In the genomic region with DNA sequence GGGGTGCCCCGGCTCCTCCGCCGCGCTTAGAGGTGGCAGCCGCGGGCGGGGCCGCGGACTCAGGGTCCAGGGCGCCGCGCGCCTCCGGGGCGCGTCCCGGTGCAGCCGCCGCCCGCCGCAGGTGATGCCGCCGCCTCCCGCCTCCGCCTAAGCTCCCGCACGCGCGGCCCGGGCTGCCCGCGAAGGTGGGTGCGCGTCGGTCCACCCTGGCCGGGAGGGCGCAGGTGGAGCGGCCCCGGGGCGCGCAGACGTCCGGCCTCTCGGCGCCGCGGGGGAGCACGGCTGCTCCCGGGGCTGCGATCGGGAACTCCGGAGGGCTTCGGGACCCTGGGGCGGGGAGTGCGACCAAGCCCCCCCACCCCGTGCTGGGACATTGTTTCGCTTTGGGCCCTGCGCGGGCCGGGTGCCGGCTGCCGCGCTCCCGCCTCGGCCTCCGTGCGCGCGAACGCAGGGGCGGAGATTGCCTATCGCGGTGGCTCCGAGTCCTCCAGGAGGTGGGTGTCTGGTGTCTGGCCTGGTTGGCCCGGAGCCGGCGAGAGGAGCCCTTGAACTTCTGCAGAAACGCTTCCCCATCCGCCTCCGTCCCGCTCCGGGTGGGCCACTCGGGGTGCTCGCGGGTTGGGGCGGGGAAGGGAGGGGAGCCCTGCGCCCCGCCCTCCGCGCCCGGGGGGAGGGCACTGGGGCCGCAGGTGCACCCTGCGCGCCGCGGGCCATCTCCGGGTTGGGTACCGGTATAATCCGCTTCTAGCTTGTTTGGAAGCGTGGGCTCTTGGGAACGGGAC, we compare ENCODE assay signal across 8 mouse cellular contexts. TPM values are rescaled to one million over a fixed set of nuclear protein-coding genes. Genes with fewer than 3 reads are reported as not detected.
DNase-seq lines count a peak whose midpoint lies in the region; ATAC-seq and TF ChIP-seq lines count a peak whose summit lies in the region.

No protein-coding gene starts in this region.

- H3K79me2 ChIP-seq in heart, adult 2 months (replicated peaks; ENCODE audit: control insufficient read depth, insufficient read depth, low read length): no peaks in the 10 kb centered on the region

- no peak for TF ChIP-seq POLR2A in heart, adult 2 months (IDR thresholded peaks at IDR 0.05; ENCODE audit: insufficient read depth, low read depth, low read length)
- TF ChIP-seq POLR2A in kidney, adult 2 months (IDR thresholded peaks at IDR 0.05; ENCODE audit: low read depth, low read length): no peak
- no peak for TF ChIP-seq POLR2A in limb, embryonic 14.5 days (IDR thresholded peaks at IDR 0.05; ENCODE audit: borderline replicate concordance, extremely low read depth, insufficient read depth, insufficient read length)

- peak overlapping the region; percentile 90 for H3K27ac ChIP-seq in embryonic facial prominence, embryonic 13.5 days
- H3K27ac ChIP-seq in heart, adult 2 months: peak overlapping the region; percentile 92
- H3K27ac ChIP-seq in kidney, adult 2 months (ENCODE audit: insufficient read depth, low read depth, low read length): peak overlapping the region; percentile 93
- H3K27ac ChIP-seq in limb, embryonic 14.5 days (replicated peaks; ENCODE audit: low read depth, low read length): peak overlapping the region; percentile 68
- peak overlapping the region; percentile 94 for H3K27ac ChIP-seq in midbrain, embryonic 15.5 days

- no peaks in the 10 kb centered on the region for H3K9me3 ChIP-seq in embryonic facial prominence, embryonic 13.5 days
- no peaks in the 10 kb centered on the region for H3K9me3 ChIP-seq in limb, embryonic 14.5 days (ENCODE audit: control insufficient read depth, low read length)
- H3K9me3 ChIP-seq in midbrain, embryonic 15.5 days: no peaks in the 10 kb centered on the region

- peak; percentile 61 for DNase-seq in 3T3-L1 (ENCODE audit: low read depth, low spot score)
- DNase-seq in adrenal gland, postnatal 25 days: peak; percentile 90
- DNase-seq in heart, adult 2 months: peak; percentile 83 to 88
- peak; percentile 93 for DNase-seq in kidney, adult 2 months
- DNase-seq in limb, embryonic 14.5 days (ENCODE audit: low spot score): peak; percentile 44
- peak; percentile 70 for DNase-seq in spleen, adult 12 weeks (ENCODE audit: low spot score)

- H3K4me2 ChIP-seq in embryonic facial prominence, embryonic 13.5 days: peak overlapping the region; percentile 91
- peak overlapping the region; percentile 96 for H3K4me2 ChIP-seq in limb, embryonic 14.5 days (replicated peaks; ENCODE audit: low read depth, low read length, severe bottlenecking)
- peak overlapping the region; percentile 79 for H3K4me2 ChIP-seq in midbrain, embryonic 15.5 days

- TF ChIP-seq CTCF in heart, adult 2 months (IDR thresholded peaks at IDR 0.05): no peak; the same call in 1 of the 2 replicates
- TF ChIP-seq CTCF in kidney, adult 2 months (conservative IDR thresholded peaks at IDR 0.05; ENCODE audit: insufficient read depth, insufficient read length, low read depth, low read length): no peak

- peak; percentile 53 for ATAC-seq in embryonic facial prominence, embryonic 13.5 days (ENCODE audit: insufficient number of reproducible peaks, insufficient read depth, low FRiP score, low TSS enrichment, low read depth)
- ATAC-seq in limb, embryonic 14.5 days (ENCODE audit: low FRiP score, low read depth): peak; percentile 42
- peak; percentile 71 for ATAC-seq in midbrain, embryonic 15.5 days (replicated peaks)

- peaks cover 49% of the 10 kb centered on the region for H3K4me1 ChIP-seq in embryonic facial prominence, embryonic 13.5 days
- H3K4me1 ChIP-seq in heart, adult 2 months (ENCODE audit: control insufficient read depth, insufficient read depth, low read length): peaks cover 4% of the 10 kb centered on the region
- peaks cover 17% of the 10 kb centered on the region; the same call in 1 of the 2 replicates for H3K4me1 ChIP-seq in kidney, adult 2 months (ENCODE audit: control insufficient read depth, insufficient read depth, low read length)
- H3K4me1 ChIP-seq in limb, embryonic 14.5 days (ENCODE audit: control insufficient read depth, insufficient read depth, low read length): peaks cover 27% of the 10 kb centered on the region
- H3K4me1 ChIP-seq in midbrain, embryonic 15.5 days: peaks cover 50% of the 10 kb centered on the region

- under 1% methylated on average over 98 of the region's 101 CpGs for WGBS in embryonic facial prominence, embryonic 13.5 days
- WGBS in heart, adult 2 months: under 1% methylated on average over 94 of the region's 101 CpGs
- WGBS in kidney, adult 2 months: under 1% methylated on average over 101 of the region's 101 CpGs
- under 1% methylated on average over 48 of the region's 101 CpGs for WGBS in limb, embryonic 14.5 days
- under 1% methylated on average over 100 of the region's 101 CpGs for WGBS in midbrain, embryonic 15.5 days

- H3K4me3 ChIP-seq in embryonic facial prominence, embryonic 13.5 days: peak overlapping the region; percentile 88
- H3K4me3 ChIP-seq in heart, adult 2 months: peak overlapping the region; percentile 99
- H3K4me3 ChIP-seq in kidney, adult 2 months (ENCODE audit: insufficient read depth, low read depth, low read length): peak overlapping the region; percentile 65
- peak overlapping the region; percentile 89 for H3K4me3 ChIP-seq in limb, embryonic 14.5 days (replicated peaks; ENCODE audit: low read length)
- H3K4me3 ChIP-seq in midbrain, embryonic 15.5 days: peak overlapping the region; percentile 77

- peak overlapping the region; percentile 93 for H3K9ac ChIP-seq in embryonic facial prominence, embryonic 13.5 days
- peak overlapping the region; percentile 87 for H3K9ac ChIP-seq in heart, adult 2 months (ENCODE audit: low read depth, low read length)
- H3K9ac ChIP-seq in limb, embryonic 14.5 days (ENCODE audit: low read depth, low read length, severe bottlenecking): peak overlapping the region; percentile 92
- H3K9ac ChIP-seq in midbrain, embryonic 15.5 days: peak overlapping the region; percentile 93

- H3K36me3 ChIP-seq in embryonic facial prominence, embryonic 13.5 days: no peaks in the 10 kb centered on the region
- H3K36me3 ChIP-seq in heart, adult 2 months (ENCODE audit: control insufficient read depth, insufficient read depth, low read length): no peaks in the 10 kb centered on the region
- H3K36me3 ChIP-seq in kidney, adult 2 months (ENCODE audit: control insufficient read depth, insufficient read depth, low read length): no peaks in the 10 kb centered on the region
- H3K36me3 ChIP-seq in limb, embryonic 14.5 days (ENCODE audit: control insufficient read depth, insufficient read depth, low read length): no peaks in the 10 kb centered on the region
- no peaks in the 10 kb centered on the region for H3K36me3 ChIP-seq in midbrain, embryonic 15.5 days (replicated peaks)

- H3K27me3 ChIP-seq in embryonic facial prominence, embryonic 13.5 days: peaks cover 9% of the 10 kb centered on the region; the same call in 1 of the 2 replicates
- no peaks in the 10 kb centered on the region for H3K27me3 ChIP-seq in heart, adult 2 months (ENCODE audit: control insufficient read depth, insufficient read depth, low read length)
- no peaks in the 10 kb centered on the region for H3K27me3 ChIP-seq in kidney, adult 2 months (replicated peaks; ENCODE audit: control insufficient read depth, insufficient read depth, low read length)
- no peaks in the 10 kb centered on the region; the same call in 1 of the 2 replicates for H3K27me3 ChIP-seq in limb, embryonic 14.5 days (ENCODE audit: control insufficient read depth, insufficient read depth, low read length)
- H3K27me3 ChIP-seq in midbrain, embryonic 15.5 days (replicated peaks): no peaks in the 10 kb centered on the region

- no peak for TF ChIP-seq EP300 in heart, adult 2 months (IDR thresholded peaks at IDR 0.05; ENCODE audit: insufficient read depth, low read depth, low read length)

- intact Hi-C loops in heart, adult 2 months (cut with DNase I): no loop called here

RNA-seq across cellular contexts. Expression of gene Lrrc8d, which starts 0.5 kb away (rescaled TPM):
- 99.7 and 124 TPM in 2 replicates for total RNA-seq in adrenal gland, postnatal 25 days (2021)
- 19.4 and 20.1 TPM in 2 replicates for polyA plus RNA-seq in embryonic facial prominence, embryonic 13.5 days (2015; fragmentation: Nextera tagmentation; extraction: Ambion mirVana)
- 1 to 10 TPM; 8.0 to 8.8 TPM for total RNA-seq in heart, adult 2 months (2021)
- 4.3 and 5.2 TPM in 2 replicates for polyA plus RNA-seq in heart, adult 2 months (2012; rRNA removed)
- 34.4 and 35.4 TPM in 2 replicates for polyA plus RNA-seq in kidney, adult 2 months (2012; rRNA removed)
- polyA plus RNA-seq in limb, embryonic 14.5 days (2012; rRNA removed): 8.1 and 8.2 TPM in 2 replicates
- 13.4 and 15.3 TPM in 2 replicates for polyA plus RNA-seq in limb, embryonic 14.5 days (2014; fragmentation: Nextera tagmentation; extraction: Ambion mirVana)
- polyA plus RNA-seq in midbrain, embryonic 15.5 days (2015; fragmentation: Nextera tagmentation; extraction: Ambion mirVana): 32.5 and 37.1 TPM in 2 replicates

Comparison
In these comparisons a context has a peak if more than half of its experiments do, and no peak if none do; other contexts are left out.
1. Peak in every context shown above with its lines: DNase-seq, ATAC-seq, H3K4me3 ChIP-seq and H3K27ac ChIP-seq.